Mouse (Mus musculus): ENCODE measurements around the gene Plekha1. TPM values are rescaled to one million over a fixed set of nuclear protein-coding genes. Genes with fewer than 3 reads are reported as not detected.

Gene Plekha1
- polyA plus RNA-seq, 1 experiment: 23.1 TPM

DNA sequence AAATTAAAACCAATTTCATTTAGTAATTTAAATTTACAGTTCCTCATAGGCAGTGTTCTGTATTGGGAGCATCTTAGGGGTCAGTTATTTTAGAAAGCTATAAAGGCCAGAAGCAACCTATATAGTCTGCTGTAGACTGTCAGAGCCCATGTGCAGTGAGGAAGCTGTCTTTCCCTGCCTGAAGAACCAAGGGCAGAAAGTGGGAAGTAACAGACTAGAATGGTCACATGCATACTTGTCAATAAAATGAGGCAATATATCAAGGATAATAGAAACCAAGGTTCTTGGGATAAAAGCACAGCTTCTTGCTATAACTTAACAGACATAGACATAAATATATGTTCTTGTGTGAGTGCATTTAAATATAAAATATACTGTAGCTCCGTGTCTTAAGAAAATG, 37.4 kb downstream of the Plekha1 start:
- H3K27me3 ChIP-seq (ENCODE audit: control insufficient read depth, insufficient read depth, low read length): no peaks in the 10 kb centered on the region
- no peak for DNase-seq
- no peaks in the 10 kb centered on the region for H3K36me3 ChIP-seq (ENCODE audit: control insufficient read depth, insufficient read depth, low read length)
- H3K4me1 ChIP-seq (replicated peaks; ENCODE audit: control insufficient read depth, insufficient read depth, low read length): peaks cover 5% of the 10 kb centered on the region
- WGBS: 92% methylated on average over 1 of the region's 1 CpGs
- TF ChIP-seq POLR2A (IDR thresholded peaks at IDR 0.05; ENCODE audit: control insufficient read depth, extremely low read depth, insufficient read depth, low read length, poor library complexity) (no peak), CTCF (IDR thresholded peaks at IDR 0.05; ENCODE audit: borderline replicate concordance, control insufficient read depth, extremely low read depth, insufficient read depth, low read length, poor library complexity) (no peak)
- no peak overlapping the region for H3K27ac ChIP-seq (ENCODE audit: control insufficient read depth, insufficient read depth, low read length)
- H3K4me3 ChIP-seq (ENCODE audit: control insufficient read depth, insufficient read depth, low read length): no peak overlapping the region

DNA sequence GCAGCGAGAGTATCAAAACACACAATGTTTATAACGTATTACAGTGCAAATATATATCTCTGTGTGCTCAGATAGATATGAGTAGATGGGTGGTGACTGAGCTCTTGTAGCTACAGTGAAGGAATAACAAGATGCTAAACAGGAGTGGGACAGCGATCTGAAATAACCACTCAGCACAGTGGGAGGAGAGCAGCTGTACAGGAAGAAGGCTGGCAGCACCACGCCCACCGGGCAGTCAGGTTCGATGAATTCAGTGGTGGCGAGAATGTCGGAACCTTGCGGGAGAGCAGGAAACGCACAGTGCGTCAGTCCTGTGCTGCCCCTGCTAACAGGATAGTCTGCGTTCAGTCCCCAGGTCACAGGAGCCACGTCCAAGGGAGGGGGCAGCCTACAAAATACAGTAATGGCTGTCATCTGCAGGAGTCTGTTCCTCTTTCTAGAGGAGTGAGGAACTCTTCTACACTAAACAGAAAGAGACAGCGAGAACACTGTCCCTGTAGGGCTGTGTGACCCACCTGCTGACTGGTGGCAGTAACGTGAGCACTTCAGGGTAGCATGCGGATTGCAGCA, 38.0 kb downstream of the Plekha1 start:
- H3K27me3 ChIP-seq (ENCODE audit: control insufficient read depth, insufficient read depth, low read length): no peaks in the 10 kb centered on the region
- TF ChIP-seq POLR2A (IDR thresholded peaks at IDR 0.05; ENCODE audit: control insufficient read depth, extremely low read depth, insufficient read depth, low read length, poor library complexity) (no peak), CTCF (IDR thresholded peaks at IDR 0.05; ENCODE audit: borderline replicate concordance, control insufficient read depth, extremely low read depth, insufficient read depth, low read length, poor library complexity) (no peak)
- H3K4me1 ChIP-seq (replicated peaks; ENCODE audit: control insufficient read depth, insufficient read depth, low read length): peaks cover 5% of the 10 kb centered on the region
- no peaks in the 10 kb centered on the region for H3K36me3 ChIP-seq (ENCODE audit: control insufficient read depth, insufficient read depth, low read length)
- peak overlapping the region; percentile 52 for H3K4me3 ChIP-seq (ENCODE audit: control insufficient read depth, insufficient read depth, low read length)
- no peak overlapping the region for H3K27ac ChIP-seq (ENCODE audit: control insufficient read depth, insufficient read depth, low read length)
- peak; percentile 51 for DNase-seq
- WGBS: 12% methylated on average over 16 of the region's 16 CpGs

DNA sequence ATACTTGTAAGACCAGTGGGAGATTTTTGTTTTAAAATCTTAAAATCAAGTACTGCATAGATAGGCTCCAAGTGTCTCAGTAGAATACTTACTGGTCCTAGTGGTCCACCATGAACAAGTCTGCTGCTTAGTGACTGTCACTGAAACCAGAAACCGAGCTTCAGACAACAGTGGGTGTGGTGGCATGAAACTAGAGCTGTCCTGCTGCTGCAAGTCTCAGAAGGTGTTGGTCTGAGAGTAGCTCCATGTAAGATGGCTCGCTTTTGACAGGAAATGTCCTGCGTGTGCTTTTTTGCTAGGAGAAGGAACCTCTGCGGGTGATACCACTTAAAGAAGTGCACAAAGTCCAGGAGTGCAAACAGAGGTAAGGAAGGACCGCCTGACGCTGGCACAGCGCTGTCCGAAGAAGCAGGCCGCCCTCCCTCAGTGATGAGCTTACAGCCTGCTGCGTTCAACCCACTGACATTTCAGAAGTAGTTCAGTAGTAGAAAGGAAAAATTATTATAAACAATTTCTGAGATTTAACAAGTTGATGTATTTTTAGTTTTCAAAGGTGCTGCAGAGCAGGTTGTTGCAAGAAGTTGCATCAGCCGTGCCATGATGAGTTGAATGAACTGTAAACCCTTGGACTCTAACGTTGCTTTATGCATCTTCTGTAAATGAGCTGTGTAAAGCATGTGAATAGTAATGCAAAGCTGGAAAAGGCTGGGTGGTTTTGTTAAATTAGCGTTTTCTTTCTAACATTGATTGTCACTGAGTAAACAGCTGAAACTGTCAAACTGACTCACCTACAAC, 39.2 kb downstream of the Plekha1 start:
- Histone ChIP-seq H3K27me3 (ENCODE audit: control insufficient read depth, insufficient read depth, low read length) (no peaks in the 10 kb centered on the region), H3K4me3 (ENCODE audit: control insufficient read depth, insufficient read depth, low read length) (no peak overlapping the region), H3K36me3 (ENCODE audit: control insufficient read depth, insufficient read depth, low read length) (no peaks in the 10 kb centered on the region), H3K27ac (ENCODE audit: control insufficient read depth, insufficient read depth, low read length) (no peak overlapping the region), H3K4me1 (replicated peaks; ENCODE audit: control insufficient read depth, insufficient read depth, low read length) (peaks cover 5% of the 10 kb centered on the region)
- WGBS: 94% methylated on average over 13 of the region's 13 CpGs
- DNase-seq: no peak
- TF ChIP-seq CTCF (IDR thresholded peaks at IDR 0.05; ENCODE audit: borderline replicate concordance, control insufficient read depth, extremely low read depth, insufficient read depth, low read length, poor library complexity) (no peak), POLR2A (IDR thresholded peaks at IDR 0.05; ENCODE audit: control insufficient read depth, extremely low read depth, insufficient read depth, low read length, poor library complexity) (no peak)

GRCm38 (mm10) chr7:130910841-130911240, 45.3 kb downstream of the Plekha1 start:
- Histone ChIP-seq H3K4me3 (ENCODE audit: control insufficient read depth, insufficient read depth, low read length) (no peak overlapping the region), H3K27ac (ENCODE audit: control insufficient read depth, insufficient read depth, low read length) (no peak overlapping the region), H3K4me1 (replicated peaks; ENCODE audit: control insufficient read depth, insufficient read depth, low read length) (no peaks in the 10 kb centered on the region), H3K36me3 (ENCODE audit: control insufficient read depth, insufficient read depth, low read length) (no peaks in the 10 kb centered on the region), H3K27me3 (ENCODE audit: control insufficient read depth, insufficient read depth, low read length) (no peaks in the 10 kb centered on the region)
- TF ChIP-seq CTCF (IDR thresholded peaks at IDR 0.05; ENCODE audit: borderline replicate concordance, control insufficient read depth, extremely low read depth, insufficient read depth, low read length, poor library complexity): no peak
- no peak for TF ChIP-seq POLR2A (IDR thresholded peaks at IDR 0.05; ENCODE audit: control insufficient read depth, extremely low read depth, insufficient read depth, low read length, poor library complexity)
- 95% methylated on average over 14 of the region's 14 CpGs for WGBS
- DNase-seq: no peak

DNA sequence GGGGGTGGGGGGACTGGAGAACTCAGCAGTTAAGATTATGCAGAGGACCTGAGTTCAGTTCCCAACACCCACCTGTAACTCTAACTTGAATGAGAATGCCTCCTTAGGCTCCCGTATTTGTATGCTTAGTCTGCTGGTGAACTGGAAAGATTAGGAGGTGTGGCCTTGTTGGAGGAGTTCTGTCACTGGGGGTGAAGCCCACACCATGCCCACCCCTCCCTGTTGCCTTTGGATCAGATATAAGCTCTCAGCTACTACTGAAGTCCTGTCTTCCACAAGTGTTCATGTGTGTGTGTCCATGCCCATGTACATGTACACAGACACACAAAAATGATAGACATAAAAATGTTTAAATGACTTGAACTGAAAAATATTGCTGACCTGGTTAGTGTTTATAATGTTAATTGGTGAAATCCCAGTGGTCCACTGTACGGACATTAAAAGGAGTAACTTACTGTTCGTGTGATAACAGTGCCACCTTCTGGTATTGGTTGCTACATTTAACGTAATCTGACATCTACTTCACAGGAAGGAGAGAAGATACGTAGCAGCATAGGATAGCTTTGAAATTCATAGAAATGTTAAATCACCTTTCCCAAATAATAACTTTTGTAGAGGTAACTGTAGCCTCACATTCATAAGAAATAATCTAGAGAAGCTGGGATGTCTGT, 49.3 kb downstream of the Plekha1 start:
- no peak for TF ChIP-seq POLR2A (IDR thresholded peaks at IDR 0.05; ENCODE audit: control insufficient read depth, extremely low read depth, insufficient read depth, low read length, poor library complexity)
- TF ChIP-seq CTCF (IDR thresholded peaks at IDR 0.05; ENCODE audit: borderline replicate concordance, control insufficient read depth, extremely low read depth, insufficient read depth, low read length, poor library complexity): no peak
- Histone ChIP-seq H3K4me3 (ENCODE audit: control insufficient read depth, insufficient read depth, low read length) (no peak overlapping the region), H3K4me1 (replicated peaks; ENCODE audit: control insufficient read depth, insufficient read depth, low read length) (no peaks in the 10 kb centered on the region), H3K36me3 (ENCODE audit: control insufficient read depth, insufficient read depth, low read length) (no peaks in the 10 kb centered on the region), H3K27me3 (ENCODE audit: control insufficient read depth, insufficient read depth, low read length) (no peaks in the 10 kb centered on the region), H3K27ac (ENCODE audit: control insufficient read depth, insufficient read depth, low read length) (no peak overlapping the region)
- peak; percentile 28 for DNase-seq
- WGBS: 33% methylated on average over 5 of the region's 5 CpGs

GRCm38 (mm10) chr7:130918260-130918659, 52.7 kb downstream of the Plekha1 start:
- no peak overlapping the region for H3K27ac ChIP-seq (ENCODE audit: control insufficient read depth, insufficient read depth, low read length)
- DNase-seq: no peak
- H3K27me3 ChIP-seq (ENCODE audit: control insufficient read depth, insufficient read depth, low read length): no peaks in the 10 kb centered on the region
- no peak overlapping the region for H3K4me3 ChIP-seq (ENCODE audit: control insufficient read depth, insufficient read depth, low read length)
- WGBS: 84% methylated on average over 2 of the region's 2 CpGs
- TF ChIP-seq CTCF (IDR thresholded peaks at IDR 0.05; ENCODE audit: borderline replicate concordance, control insufficient read depth, extremely low read depth, insufficient read depth, low read length, poor library complexity): no peak
- TF ChIP-seq POLR2A (IDR thresholded peaks at IDR 0.05; ENCODE audit: control insufficient read depth, extremely low read depth, insufficient read depth, low read length, poor library complexity): no peak
- H3K4me1 ChIP-seq (replicated peaks; ENCODE audit: control insufficient read depth, insufficient read depth, low read length): no peaks in the 10 kb centered on the region
- no peaks in the 10 kb centered on the region for H3K36me3 ChIP-seq (ENCODE audit: control insufficient read depth, insufficient read depth, low read length)

All from thymus, adult 2 months (tissue).